Mouse (Mus musculus): ENCODE measurements at regions not wholly inside any gene's neighbourhood (a gene's known extent, or its start where the extent isn't known, plus 50 kb on each side); places are given as distances from the start of the nearest gene placed in this dataset.

DNA sequence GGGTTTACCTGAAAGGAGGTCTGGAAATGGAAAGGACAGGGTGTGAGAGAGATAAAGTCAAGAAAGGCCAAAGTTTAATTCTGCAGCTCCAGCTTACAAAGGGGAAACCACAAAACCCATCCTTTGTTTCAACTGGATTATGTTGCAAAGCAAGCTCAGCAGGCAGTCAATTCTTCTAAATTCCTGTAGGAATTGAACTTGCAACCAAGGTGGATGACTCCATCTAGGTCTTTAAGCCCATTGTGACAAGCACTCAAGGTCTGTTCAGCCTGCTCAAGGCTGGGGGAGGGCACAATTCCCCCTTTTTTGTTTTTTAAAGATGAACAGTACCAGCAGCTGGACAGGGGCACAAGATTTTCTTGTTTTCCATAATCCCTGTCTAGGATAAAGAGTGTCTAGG lies 200.0 kb upstream of the Ttc29 start:
- DNase-seq (ENCODE audit: low read depth), result no peak

GRCm38 (mm10) chr8:78018430-78019180 lies 194.5 kb upstream of the Ttc29 start:
- no peak for DNase-seq (ENCODE audit: low read depth)

DNA sequence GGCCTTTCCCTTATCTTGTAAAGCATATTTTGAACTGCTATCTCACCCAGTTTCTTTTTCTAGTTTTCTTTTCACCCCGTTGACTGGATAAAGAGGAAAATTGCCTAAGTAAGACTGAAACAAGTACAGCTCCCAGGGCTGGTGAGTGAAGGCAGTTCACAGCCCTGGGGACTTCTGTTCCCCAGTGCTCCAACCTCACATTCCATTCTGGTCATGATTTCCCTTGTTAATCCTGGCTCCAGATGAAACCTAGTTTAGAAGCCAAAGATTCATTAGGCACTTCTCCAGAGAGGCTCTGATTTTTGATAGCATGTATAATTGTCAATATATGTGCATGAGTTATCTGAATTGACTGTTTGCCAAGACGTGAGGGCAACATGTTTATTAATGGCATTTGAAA lies 191.6 kb upstream of the Ttc29 start:
- DNase-seq (ENCODE audit: low read depth), result no peak

DNA sequence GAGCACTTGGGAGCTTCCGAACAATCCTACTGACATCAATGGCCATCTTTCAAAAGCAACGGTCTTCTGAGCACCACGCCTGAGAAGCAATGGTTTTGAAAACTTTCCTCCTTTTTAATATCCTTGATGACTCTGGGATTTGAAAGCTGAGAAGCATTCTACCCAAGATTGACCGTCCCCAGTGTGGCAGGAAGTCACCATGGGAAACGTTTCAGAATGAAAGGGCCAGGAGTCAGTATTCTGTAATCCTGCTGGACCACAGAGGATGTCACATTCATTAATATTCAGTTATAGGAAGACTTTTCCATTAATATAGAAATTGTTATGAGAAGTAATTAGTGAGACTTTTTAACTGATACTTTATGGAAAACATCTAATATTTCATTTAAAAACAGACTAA lies 190.1 kb upstream of the Ttc29 start:
- DNase-seq (ENCODE audit: low read depth), result no peak

GRCm38 (mm10) chr8:78023467-78023866 lies 189.6 kb upstream of the Ttc29 start:
- no peak for DNase-seq (ENCODE audit: low read depth)

DNA sequence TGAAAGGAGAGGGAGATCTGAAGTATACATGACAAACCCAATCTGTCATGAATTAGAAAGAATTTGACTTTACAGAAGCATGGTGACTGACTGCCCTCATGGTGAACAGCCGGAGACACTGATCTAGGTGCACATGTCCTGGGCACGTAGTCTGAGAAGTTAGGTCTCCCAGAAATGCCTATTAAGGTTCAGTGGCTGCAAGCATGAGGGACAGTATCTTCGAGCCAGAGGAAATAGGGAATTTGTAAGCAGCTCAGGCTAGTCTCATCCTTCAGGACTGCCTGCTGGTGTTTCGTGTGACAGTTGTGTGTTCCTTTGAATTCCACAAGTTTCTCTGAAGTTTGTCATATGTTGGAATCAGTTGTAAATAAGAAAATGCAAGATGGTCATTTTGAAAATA lies 189.2 kb upstream of the Ttc29 start:
- DNase-seq (ENCODE audit: low read depth), result no peak

DNA sequence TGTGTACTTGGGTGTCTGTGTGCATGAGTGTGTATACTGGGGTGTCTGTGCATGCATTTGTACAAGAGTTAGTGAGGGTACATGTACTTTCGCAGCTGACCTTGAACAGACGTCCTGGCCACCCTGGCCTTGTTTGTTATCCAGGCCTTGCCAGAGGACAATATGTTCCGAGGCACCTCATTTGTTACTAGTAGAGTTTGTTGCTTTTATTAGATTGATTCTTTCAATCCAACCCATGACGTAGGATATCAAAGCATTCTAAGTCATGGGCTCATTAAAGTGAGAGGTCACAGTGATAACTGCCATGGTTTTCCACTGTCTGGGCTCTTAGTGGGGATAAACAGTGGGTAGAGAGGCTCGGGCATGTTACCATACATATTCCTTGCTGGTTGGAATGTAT lies 188.1 kb upstream of the Ttc29 start:
- DNase-seq (ENCODE audit: low read depth), result no peak

GRCm38 (mm10) chr8:78027371-78027770 lies 185.7 kb upstream of the Ttc29 start:
- DNase-seq (ENCODE audit: low read depth), result no peak

- no peak for DNase-seq (ENCODE audit: low read depth)
Measured at GRCm38 (mm10) chr8:78028928-78029327, 184.2 kb upstream of the Ttc29 start.

- no peak for DNase-seq (ENCODE audit: low read depth)
Measured at GRCm38 (mm10) chr8:78031811-78032210, 181.3 kb upstream of the Ttc29 start.

DNA sequence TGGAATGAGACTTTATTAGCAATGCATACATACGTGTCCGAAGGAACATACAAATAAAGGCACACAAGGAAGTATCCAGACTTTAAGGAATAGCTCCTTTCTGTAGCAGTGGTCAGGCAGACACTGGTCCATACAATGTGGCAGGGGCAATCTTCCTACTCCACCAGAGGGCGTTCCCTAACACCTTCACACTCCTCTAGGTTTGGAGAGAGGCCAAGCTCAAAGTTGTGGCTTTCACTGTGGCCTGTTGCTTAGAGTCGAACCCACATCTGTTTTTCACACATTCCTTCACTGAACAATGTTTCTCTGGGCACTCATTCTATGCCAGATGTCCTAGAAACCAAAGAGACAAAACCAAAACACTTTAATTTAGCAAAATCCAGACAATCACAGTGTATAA lies 178.4 kb upstream of the Ttc29 start:
- no peak for DNase-seq (ENCODE audit: low read depth)

GRCm38 (mm10) chr8:78037218-78037617 lies 175.9 kb upstream of the Ttc29 start:
- no peak for DNase-seq (ENCODE audit: low read depth)

- no peak for DNase-seq (ENCODE audit: low read depth)
Measured at GRCm38 (mm10) chr8:78046691-78047090, 166.4 kb upstream of the Ttc29 start.

DNA sequence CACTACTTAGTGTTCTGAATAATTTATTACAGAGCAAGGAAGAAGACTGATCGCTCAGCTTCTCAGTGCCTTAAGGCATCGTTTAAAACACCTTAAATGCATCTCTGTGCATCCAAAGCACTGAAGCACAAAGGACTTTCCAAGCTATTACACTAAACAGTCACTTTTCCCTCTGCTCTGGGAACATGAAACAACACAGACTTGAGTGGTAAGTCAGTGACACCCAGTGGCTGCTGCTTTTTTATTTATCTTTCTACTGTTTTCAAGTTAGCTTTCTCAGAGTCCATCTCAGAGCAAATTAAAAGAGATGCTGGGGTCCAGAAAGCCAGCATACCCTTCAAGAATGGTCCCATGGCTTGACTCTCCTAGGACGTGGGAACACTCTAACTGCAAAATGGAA lies 162.3 kb upstream of the Ttc29 start:
- DNase-seq (ENCODE audit: low read depth), result no peak

GRCm38 (mm10) chr8:78054435-78054834 lies 158.7 kb upstream of the Ttc29 start:
- DNase-seq (ENCODE audit: low read depth), result no peak

GRCm38 (mm10) chr8:78054920-78055319 lies 158.2 kb upstream of the Ttc29 start:
- DNase-seq (ENCODE audit: low read depth), result no peak

GRCm38 (mm10) chr8:78055531-78055930 lies 157.6 kb upstream of the Ttc29 start:
- DNase-seq (ENCODE audit: low read depth), result no peak

DNA sequence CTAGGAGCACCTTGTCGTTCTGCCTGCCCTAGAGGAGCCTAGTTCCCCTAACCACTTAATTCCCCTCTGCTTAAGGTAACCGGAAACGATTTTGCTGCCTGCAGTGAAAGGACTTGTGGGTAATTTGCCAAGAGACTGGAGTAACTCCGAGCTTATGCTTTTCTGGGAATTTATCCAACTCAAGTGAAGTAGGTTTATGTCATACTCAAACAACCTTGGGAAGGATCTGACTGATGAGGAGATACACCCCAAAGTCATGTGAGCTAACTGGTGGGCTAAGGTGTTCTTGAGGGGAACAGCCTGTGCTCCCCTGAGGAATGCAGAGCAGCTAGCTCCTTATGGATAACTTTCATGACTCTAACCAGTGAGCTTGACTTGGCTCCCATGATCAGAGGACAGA lies 155.7 kb upstream of the Ttc29 start:
- no peak for DNase-seq (ENCODE audit: low read depth)

- DNase-seq (ENCODE audit: low read depth), result peak; percentile 36
Measured at GRCm38 (mm10) chr8:78061827-78062719, 151.0 kb upstream of the Ttc29 start.

- DNase-seq (ENCODE audit: low read depth), result no peak
Measured at GRCm38 (mm10) chr8:78063529-78063928, 149.6 kb upstream of the Ttc29 start.

GRCm38 (mm10) chr8:78064161-78064560 lies 148.9 kb upstream of the Ttc29 start:
- no peak for DNase-seq (ENCODE audit: low read depth)

DNA sequence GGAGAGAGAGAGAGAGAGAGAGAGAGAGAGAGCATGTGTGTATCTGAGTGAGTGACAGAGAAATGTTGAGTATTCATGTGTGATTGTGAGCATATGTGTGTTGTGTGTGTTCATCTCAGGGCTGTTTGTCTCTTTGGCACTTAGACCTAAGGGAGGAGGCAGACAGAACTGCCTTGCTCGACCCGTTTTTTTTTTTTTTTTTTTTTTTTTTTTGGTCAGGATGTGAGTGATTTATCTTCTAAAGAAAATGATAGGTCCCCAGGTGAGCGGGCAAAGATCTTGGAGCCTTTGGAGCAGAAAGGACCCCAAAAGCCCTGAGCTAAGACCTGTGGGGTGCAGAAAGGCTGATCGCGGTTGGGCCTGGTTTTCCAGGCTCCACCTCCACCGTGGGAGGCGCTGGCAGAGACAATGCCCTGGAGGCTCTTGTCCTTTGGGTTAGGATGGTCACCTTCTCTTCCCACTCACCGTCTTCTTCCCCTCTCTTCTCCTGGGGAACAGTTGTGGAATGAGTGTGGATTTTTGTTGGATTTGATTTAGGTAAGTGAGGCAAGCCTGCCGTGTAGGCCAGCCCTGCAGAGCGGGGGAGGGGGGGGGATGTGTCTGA lies 147.1 kb upstream of the Ttc29 start:
- no peak for DNase-seq (ENCODE audit: low read depth)
